Mouse (Mus musculus) liver, embryonic 11.5 days (tissue): Measurements from ENCODE around the gene Ccnjl. TPM values are rescaled to one million over a fixed set of nuclear protein-coding genes. Genes with fewer than 3 reads are reported as not detected.
A peak's percentile ranks its signal among the peaks of the same experiment; 100 is the strongest.

ENCODE experiments used
- ATAC-seq: fragments of 200-750 bp; cut with Nextera tagmentation; replicated peaks from 2 replicates; pipeline ENCODE4 v1.8.0; 2017; ENCODE audit warnings: moderate number of reproducible peaks, mild to moderate bottlenecking, moderate TSS enrichment, moderate library complexity; ENCODE audit not compliant: low FRiP score
- DNase-seq: peaks from one replicate; pipeline ENCODE4 v3.0.0-alpha.2; 2017; ENCODE audit warnings: low spot score
- H3K27ac ChIP-seq: fragments of 300-500 bp; sonication (generic); 2 replicates; pipeline ENCODE4 v1.5.1; 2014; ENCODE audit warnings: mild to moderate bottlenecking, low read depth, low read length, control low read depth
- H3K27me3 ChIP-seq: fragments of 300-500 bp; sonication (generic); replicated peaks from 2 replicates; pipeline ENCODE4 v1.6.1; 2014; ENCODE audit warnings: low read length, mixed read lengths; ENCODE audit not compliant: control insufficient read depth, insufficient read depth
- H3K36me3 ChIP-seq: fragments of 300-500 bp; sonication (generic); 2 replicates; pipeline ENCODE4 v1.6.1; 2014; ENCODE audit warnings: mild to moderate bottlenecking, low read length, moderate library complexity, mixed read lengths; ENCODE audit not compliant: control insufficient read depth, insufficient read depth
- H3K4me1 ChIP-seq: fragments of 300-500 bp; sonication (generic); replicated peaks from 2 replicates; pipeline ENCODE4 v1.6.1; 2014; ENCODE audit warnings: low read length, mixed read lengths; ENCODE audit not compliant: control insufficient read depth, insufficient read depth
- H3K4me2 ChIP-seq: fragments of 300-500 bp; sonication (generic); 2 replicates; pipeline ENCODE4 v1.6.1; 2014; ENCODE audit warnings: mild to moderate bottlenecking, control low read depth, moderate library complexity
- H3K4me3 ChIP-seq: fragments of 300-500 bp; sonication (generic); 2 replicates; pipeline ENCODE4 v1.5.1; 2014; ENCODE audit warnings: low read depth, low read length, control low read depth
- H3K9ac ChIP-seq: fragments of 300-500 bp; sonication (generic); 2 replicates; pipeline ENCODE4 v1.6.1; 2014; ENCODE audit warnings: low read depth, low read length, control low read depth
- H3K9me3 ChIP-seq: fragments of 300-500 bp; sonication (generic); 2 replicates; pipeline ENCODE4 v1.6.1; 2016; ENCODE audit warnings: low read length, inconsistent platforms, mixed read lengths; ENCODE audit not compliant: control insufficient read depth
- WGBS: fragments of 180-500 bp; shearing (Covaris S2); extraction: QIAGEN DNeasy Blood & Tissue Kit; methylation state at CpG from one replicate; pipeline ENCODE4 v1.1.7; 2014; 5-methylcytosine and 5-hydroxymethylcytosine counted together
- polyA plus RNA-seq: library from polyadenylated mRNA; unstranded; fragments of >200 nt; fragmentation: Nextera tagmentation; extraction: Ambion mirVana; gene quantifications from 2 replicates; pipeline ENCODE4 v1.2.1, GENCODE M21; 2014

Gene Ccnjl
- polyA plus RNA-seq, 1 experiment from 2014 or later = 11.8 TPM

DNA sequence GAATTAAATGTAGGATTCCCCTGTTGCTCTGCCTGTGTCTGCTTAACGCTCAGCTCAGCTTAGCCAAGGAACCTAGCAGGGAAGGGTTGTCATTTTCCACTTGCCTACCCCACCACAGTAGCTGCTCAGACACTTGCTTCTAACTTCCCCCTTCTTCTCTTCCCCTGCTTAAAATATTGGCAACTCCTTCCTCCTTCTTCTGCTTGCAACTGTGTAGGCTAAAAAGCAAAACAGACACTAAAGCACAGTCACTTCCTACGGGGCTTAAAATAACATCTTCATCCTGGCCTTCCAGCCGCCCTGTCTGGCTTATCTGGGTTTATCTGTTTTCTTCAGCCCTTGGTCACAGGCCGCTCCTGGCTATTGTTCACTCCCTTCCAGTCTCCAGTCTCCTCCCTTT, 104.0 kb downstream of the Ccnjl start:
- 16% methylated on average over 4 of the region's 4 CpGs for WGBS
- Histone ChIP-seq H3K36me3 (no peaks in the 10 kb centered on the region), H3K9ac (no peak overlapping the region), H3K4me1 (peaks cover 17% of the 10 kb centered on the region), H3K4me2 (no peak overlapping the region), H3K9me3 (no peaks in the 10 kb centered on the region), H3K4me3 (no peak overlapping the region), H3K27ac (no peak overlapping the region), H3K27me3 (no peaks in the 10 kb centered on the region)
- no peak for DNase-seq
- ATAC-seq = peak; percentile 10; the same call in 1 of the 2 replicates

DNA sequence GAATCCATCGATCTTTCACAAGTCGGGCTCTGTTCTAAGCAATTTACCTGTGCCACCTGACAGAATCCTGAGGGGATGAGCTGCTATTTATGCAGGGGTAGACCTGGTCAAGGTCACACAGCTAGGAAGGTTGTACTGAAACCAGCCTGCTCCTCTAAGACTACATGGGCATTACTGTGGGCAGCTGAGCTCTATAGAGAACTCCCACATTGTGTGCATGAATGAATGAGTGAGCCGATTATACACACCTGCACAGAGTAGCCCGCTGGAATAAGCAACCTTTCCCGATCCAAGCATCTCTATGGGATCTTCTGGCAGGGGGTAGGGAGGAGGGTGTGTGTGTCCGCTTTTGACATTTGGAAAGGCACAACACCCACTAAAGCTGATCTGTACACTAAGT, 104.6 kb downstream of the Ccnjl start:
- Histone ChIP-seq H3K9ac (no peak overlapping the region), H3K36me3 (no peaks in the 10 kb centered on the region), H3K4me3 (no peak overlapping the region), H3K27me3 (no peaks in the 10 kb centered on the region), H3K4me1 (peaks cover 17% of the 10 kb centered on the region), H3K4me2 (no peak overlapping the region), H3K27ac (peak overlapping the region; percentile 58), H3K9me3 (no peaks in the 10 kb centered on the region)
- ATAC-seq (no peak), DNase-seq (no peak)
- WGBS = 63% methylated on average over 6 of the region's 6 CpGs

DNA sequence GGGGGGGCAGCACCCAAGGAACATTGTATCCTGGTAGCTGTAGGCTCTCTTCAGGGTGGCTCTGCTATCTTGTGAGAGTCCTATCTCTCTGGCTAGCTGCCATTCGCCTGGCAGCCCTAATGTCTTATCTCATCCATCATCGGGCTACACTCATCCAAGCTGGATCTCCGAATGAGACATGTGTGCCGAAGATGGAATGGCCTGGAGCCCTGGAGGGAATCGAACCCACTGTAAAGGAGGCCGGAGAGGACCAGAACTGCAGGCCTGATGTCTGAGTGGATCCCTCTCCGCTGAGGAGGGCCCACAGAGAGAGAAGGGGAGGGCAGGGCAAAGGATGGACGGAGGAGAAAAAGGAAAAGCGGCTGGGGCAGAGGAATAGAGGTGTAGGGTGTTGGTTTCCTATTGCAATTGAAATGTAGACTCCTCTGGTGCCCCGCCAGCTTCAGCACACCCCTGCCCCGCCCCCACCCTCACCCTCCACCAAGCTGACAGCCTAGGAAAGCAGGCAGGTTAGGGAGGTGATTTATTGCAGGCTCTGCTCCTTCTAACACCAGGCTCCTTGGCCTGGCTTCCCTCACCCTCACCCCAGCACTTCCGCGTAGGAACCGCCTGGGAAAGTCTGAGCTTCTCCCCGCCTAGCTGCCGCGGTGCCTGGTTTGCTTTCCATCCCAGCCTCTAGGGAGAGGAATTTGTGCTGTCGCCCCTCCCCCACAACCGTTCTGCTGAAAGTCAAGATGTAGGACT, 105.2 kb downstream of the Ccnjl start:
- Histone ChIP-seq H3K4me2 (peak overlapping the region; percentile 33), H3K27me3 (no peaks in the 10 kb centered on the region), H3K4me1 (peaks cover 17% of the 10 kb centered on the region), H3K4me3 (no peak overlapping the region), H3K9me3 (no peaks in the 10 kb centered on the region), H3K27ac (peak overlapping the region; percentile 58), H3K36me3 (no peaks in the 10 kb centered on the region), H3K9ac (peak overlapping the region; percentile 12; the same call in 1 of the 2 replicates)
- DNase-seq = peak; percentile 51
- peak; percentile 50 for ATAC-seq
- WGBS = 20% methylated on average over 19 of the region's 19 CpGs

Other genes starting within 250 kb of the Ccnjl start
- gene Pttg1, start 102.5 kb upstream of the Ccnjl start, polyA plus RNA-seq = 71.2 and 82.3 TPM in 2 replicates
- gene Slu7, start 95.0 kb upstream of the Ccnjl start, polyA plus RNA-seq = 43.9 and 48.9 TPM in 2 replicates
- 0.82 and 1.8 TPM in 2 replicates for gene C1qtnf2, start 54.5 kb upstream of the Ccnjl start, polyA plus RNA-seq
- gene 4933415A04Rik, start 58.3 kb downstream of the Ccnjl start, polyA plus RNA-seq = 2.1 and 2.7 TPM in 2 replicates
- not detected in 2 replicates for gene Fabp6, start 72.8 kb downstream of the Ccnjl start, polyA plus RNA-seq
- gene Pwwp2a, start 153.2 kb downstream of the Ccnjl start, polyA plus RNA-seq = 26.1 and 30.3 TPM in 2 replicates
- gene Ttc1, start 219.2 kb downstream of the Ccnjl start, polyA plus RNA-seq = 75.4 and 76.1 TPM in 2 replicates